Mouse (Mus musculus): ENCODE measurements around the gene Gli2. TPM values are rescaled to one million over a fixed set of nuclear protein-coding genes. Genes with fewer than 3 reads are reported as not detected.

Gli2 gene
- polyA plus RNA-seq, 1 experiment, result 4.4 TPM

DNA sequence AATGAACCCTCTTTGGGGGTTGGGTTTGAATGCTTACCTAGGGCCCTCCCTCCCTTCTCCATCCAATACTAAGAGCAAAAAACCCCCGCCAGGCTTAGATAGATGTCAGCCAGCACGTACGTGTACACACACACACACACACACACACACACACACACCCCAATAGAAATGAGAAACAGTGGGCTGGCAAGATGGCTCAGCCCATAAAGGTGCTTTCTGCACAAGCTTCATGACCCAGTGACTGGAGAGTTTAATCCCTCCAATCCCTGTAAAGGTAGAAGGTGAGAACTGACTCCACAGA is 142.0 kb downstream of the Gli2 start:
- TF ChIP-seq CTCF (IDR thresholded peaks at IDR 0.05; ENCODE audit: insufficient read depth, low read length) (no peak), POLR2A (IDR thresholded peaks at IDR 0.05; ENCODE audit: borderline replicate concordance, extremely low read depth, low read depth, low read length) (no peak)
- DNase-seq, result no peak
- WGBS, result 81% methylated on average over 3 of the region's 3 CpGs
- Histone ChIP-seq H3K4me1 (ENCODE audit: control insufficient read depth, insufficient read depth, low read length) (peaks cover 2% of the 10 kb centered on the region; the same call in 1 of the 2 replicates), H3K4me3 (replicated peaks; ENCODE audit: extremely low read depth, low read depth, low read length) (no peak overlapping the region)

DNA sequence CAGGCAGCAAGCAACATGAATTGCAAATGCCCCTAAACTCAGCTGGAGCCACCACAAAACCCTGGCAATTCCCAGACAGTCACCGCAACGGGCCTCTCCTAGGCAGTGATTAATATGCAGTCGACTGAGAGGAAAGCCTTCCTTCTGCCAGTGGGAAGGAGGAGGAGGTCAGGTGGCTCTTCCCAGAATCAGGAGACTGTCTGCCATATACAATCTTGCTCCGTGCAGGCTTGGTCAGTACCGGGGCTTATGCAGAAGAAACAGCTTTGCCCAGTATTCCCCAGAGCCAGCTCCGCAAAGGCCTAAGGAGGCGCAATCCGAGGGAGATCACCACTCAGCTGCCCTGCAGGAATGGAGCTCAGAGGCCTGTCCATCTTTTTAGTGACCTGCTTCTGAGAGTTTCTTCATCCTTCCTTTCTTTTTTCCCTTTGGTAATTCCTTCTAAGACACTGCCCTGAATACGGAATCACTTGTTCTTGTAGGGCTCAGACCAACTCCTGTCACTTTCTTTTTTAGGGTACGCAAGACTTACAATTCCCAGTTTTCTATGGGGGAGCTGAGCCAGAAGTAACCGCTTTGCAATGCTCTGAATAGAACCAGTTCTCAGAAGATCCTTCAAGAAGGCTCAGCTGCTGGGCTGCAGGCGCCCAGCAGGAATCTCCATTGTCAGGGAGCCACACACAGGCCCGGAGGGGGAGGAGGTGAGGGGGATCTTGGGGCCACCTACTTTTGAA is 142.6 kb downstream of the Gli2 start:
- DNase-seq, result no peak
- 58% methylated on average over 13 of the region's 13 CpGs for WGBS

DNA sequence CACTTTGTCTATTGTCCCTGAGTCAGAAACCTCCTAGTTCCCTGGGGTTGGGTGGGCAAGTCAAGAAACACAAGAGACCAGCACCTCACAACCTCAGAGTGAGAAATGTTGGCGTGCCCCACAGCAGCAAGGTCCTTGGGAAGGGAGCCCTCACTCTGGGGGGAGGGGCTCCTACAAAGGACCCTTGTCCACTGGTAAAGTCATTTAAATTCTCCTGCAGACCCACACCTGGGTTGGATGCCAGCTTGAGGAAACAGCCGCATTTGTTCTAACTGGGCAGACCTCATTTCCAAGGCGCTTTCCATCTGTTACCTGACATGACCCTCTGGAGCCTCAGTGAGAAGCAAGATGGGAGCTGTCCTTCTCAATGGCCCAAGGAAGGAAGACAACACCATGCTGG is 144.4 kb downstream of the Gli2 start:
- TF ChIP-seq CTCF (IDR thresholded peaks at IDR 0.05; ENCODE audit: insufficient read depth, low read length), result no peak
- no peak for TF ChIP-seq POLR2A (IDR thresholded peaks at IDR 0.05; ENCODE audit: borderline replicate concordance, extremely low read depth, low read depth, low read length)
- H3K4me1 ChIP-seq (ENCODE audit: control insufficient read depth, insufficient read depth, low read length), result peaks cover 2% of the 10 kb centered on the region; the same call in 1 of the 2 replicates
- H3K4me3 ChIP-seq (replicated peaks; ENCODE audit: extremely low read depth, low read depth, low read length), result no peak overlapping the region
- WGBS, result 87% methylated on average over 3 of the region's 3 CpGs
- DNase-seq, result no peak

More for the DNA sequence above, 142.6 kb downstream of the Gli2 start:
- Histone ChIP-seq H3K4me1 (ENCODE audit: control insufficient read depth, insufficient read depth, low read length) (peaks cover 2% of the 10 kb centered on the region; the same call in 1 of the 2 replicates), H3K4me3 (replicated peaks; ENCODE audit: extremely low read depth, low read depth, low read length) (no peak overlapping the region)
- no peak for TF ChIP-seq CTCF (IDR thresholded peaks at IDR 0.05; ENCODE audit: insufficient read depth, low read length)
- no peak for TF ChIP-seq POLR2A (IDR thresholded peaks at IDR 0.05; ENCODE audit: borderline replicate concordance, extremely low read depth, low read depth, low read length)

GRCm38 (mm10) chr1:118907574-118907973 is 145.8 kb downstream of the Gli2 start:
- 33% methylated on average over 9 of the region's 9 CpGs for WGBS
- TF ChIP-seq CTCF (IDR thresholded peaks at IDR 0.05; ENCODE audit: insufficient read depth, low read length), result no peak
- TF ChIP-seq POLR2A (IDR thresholded peaks at IDR 0.05; ENCODE audit: borderline replicate concordance, extremely low read depth, low read depth, low read length), result no peak
- no peak for DNase-seq
- no peaks in the 10 kb centered on the region for H3K4me1 ChIP-seq (ENCODE audit: control insufficient read depth, insufficient read depth, low read length)
- H3K4me3 ChIP-seq (replicated peaks; ENCODE audit: extremely low read depth, low read depth, low read length), result no peak overlapping the region

- peak; percentile 10 for DNase-seq
- Histone ChIP-seq H3K4me3 (replicated peaks; ENCODE audit: extremely low read depth, low read depth, low read length) (no peak overlapping the region), H3K4me1 (ENCODE audit: control insufficient read depth, insufficient read depth, low read length) (no peaks in the 10 kb centered on the region)
- TF ChIP-seq CTCF (IDR thresholded peaks at IDR 0.05; ENCODE audit: insufficient read depth, low read length) (no peak), POLR2A (IDR thresholded peaks at IDR 0.05; ENCODE audit: borderline replicate concordance, extremely low read depth, low read depth, low read length) (no peak)
- 75% methylated on average over 5 of the region's 5 CpGs for WGBS
Observed at GRCm38 (mm10) chr1:118905319-118905718, 148.1 kb downstream of the Gli2 start.

GRCm38 (mm10) chr1:118904909-118905308 is 148.5 kb downstream of the Gli2 start:
- TF ChIP-seq CTCF (IDR thresholded peaks at IDR 0.05; ENCODE audit: insufficient read depth, low read length) (no peak), POLR2A (IDR thresholded peaks at IDR 0.05; ENCODE audit: borderline replicate concordance, extremely low read depth, low read depth, low read length) (no peak)
- H3K4me1 ChIP-seq (ENCODE audit: control insufficient read depth, insufficient read depth, low read length), result no peaks in the 10 kb centered on the region
- H3K4me3 ChIP-seq (replicated peaks; ENCODE audit: extremely low read depth, low read depth, low read length), result no peak overlapping the region
- 47% methylated on average over 9 of the region's 9 CpGs for WGBS
- no peak for DNase-seq

- DNase-seq, result no peak
- Histone ChIP-seq H3K4me3 (replicated peaks; ENCODE audit: extremely low read depth, low read depth, low read length) (no peak overlapping the region), H3K4me1 (ENCODE audit: control insufficient read depth, insufficient read depth, low read length) (no peaks in the 10 kb centered on the region)
- WGBS, result 73% methylated on average over 3 of the region's 3 CpGs
- TF ChIP-seq CTCF (IDR thresholded peaks at IDR 0.05; ENCODE audit: insufficient read depth, low read length), result no peak
- TF ChIP-seq POLR2A (IDR thresholded peaks at IDR 0.05; ENCODE audit: borderline replicate concordance, extremely low read depth, low read depth, low read length), result no peak
Observed at GRCm38 (mm10) chr1:118904431-118904830, 149.0 kb downstream of the Gli2 start.

- 90% methylated on average over 3 of the region's 3 CpGs for WGBS
- H3K4me1 ChIP-seq (ENCODE audit: control insufficient read depth, insufficient read depth, low read length), result no peaks in the 10 kb centered on the region
- H3K4me3 ChIP-seq (replicated peaks; ENCODE audit: extremely low read depth, low read depth, low read length), result no peak overlapping the region
- no peak for DNase-seq
- TF ChIP-seq POLR2A (IDR thresholded peaks at IDR 0.05; ENCODE audit: borderline replicate concordance, extremely low read depth, low read depth, low read length) (no peak), CTCF (IDR thresholded peaks at IDR 0.05; ENCODE audit: insufficient read depth, low read length) (no peak)
Observed at GRCm38 (mm10) chr1:118903742-118904141, 149.7 kb downstream of the Gli2 start.

GRCm38 (mm10) chr1:118901868-118902586 is 151.4 kb downstream of the Gli2 start:
- TF ChIP-seq CTCF (IDR thresholded peaks at IDR 0.05; ENCODE audit: insufficient read depth, low read length) (no peak), POLR2A (IDR thresholded peaks at IDR 0.05; ENCODE audit: borderline replicate concordance, extremely low read depth, low read depth, low read length) (no peak)
- Histone ChIP-seq H3K4me1 (ENCODE audit: control insufficient read depth, insufficient read depth, low read length) (no peaks in the 10 kb centered on the region), H3K4me3 (replicated peaks; ENCODE audit: extremely low read depth, low read depth, low read length) (no peak overlapping the region)
- DNase-seq, result no peak
- 57% methylated on average over 8 of the region's 8 CpGs for WGBS

GRCm38 (mm10) chr1:118898351-118898750 is 155.1 kb downstream of the Gli2 start:
- no peak overlapping the region for H3K4me3 ChIP-seq (replicated peaks; ENCODE audit: extremely low read depth, low read depth, low read length)
- H3K4me1 ChIP-seq (ENCODE audit: control insufficient read depth, insufficient read depth, low read length), result no peaks in the 10 kb centered on the region
- 69% methylated on average over 3 of the region's 3 CpGs for WGBS
- no peak for TF ChIP-seq CTCF (IDR thresholded peaks at IDR 0.05; ENCODE audit: insufficient read depth, low read length)
- TF ChIP-seq POLR2A (IDR thresholded peaks at IDR 0.05; ENCODE audit: borderline replicate concordance, extremely low read depth, low read depth, low read length), result no peak
- no peak for DNase-seq
